Mouse (Mus musculus) heart, adult 9 months (tissue): ENCODE measurements around the gene Golt1a.
"Not testable (repeated sequence)": the region's sequence is repeated elsewhere in the genome, so short reads cannot be mapped to it uniquely, and the experiment has no call there.

ENCODE experiments used
- DNase-seq, 2 experiments: peaks; one replicate each; pipeline ENCODE4 v3.0.0; 2022; ENCODE audit warnings: low spot score in 2 of 2

The Golt1a gene

GRCm38 (mm10) chr1:133306842-133307241 is 2.8 kb upstream of the Golt1a start:
- peak; percentile 32 to 77 for DNase-seq

- DNase-seq: peak in 1 of 2 experiments; percentile 44
Measured at GRCm38 (mm10) chr1:133307318-133307717, 2.3 kb upstream of the Golt1a start.

GRCm38 (mm10) chr1:133311240-133311639 is 1.6 kb downstream of the Golt1a start:
- no peak for DNase-seq

GRCm38 (mm10) chr1:133311946-133312345 is 2.3 kb downstream of the Golt1a start:
- no peak for DNase-seq

GRCm38 (mm10) chr1:133314364-133314763 is 4.8 kb downstream of the Golt1a start:
- peak in 1 of 2 experiments; percentile 28 for DNase-seq

GRCm38 (mm10) chr1:133315775-133316174 is 6.2 kb downstream of the Golt1a start:
- no peak for DNase-seq

GRCm38 (mm10) chr1:133316577-133316976 is 7.0 kb downstream of the Golt1a start:
- no peak for DNase-seq

GRCm38 (mm10) chr1:133317149-133317548 is 7.5 kb downstream of the Golt1a start:
- no peak for DNase-seq

- no peak for DNase-seq
Measured at GRCm38 (mm10) chr1:133321267-133321925, 11.8 kb downstream of the Golt1a start, which contains the start of gene Kiss1. Gene Kiss1 (plus strand): TSS chr1:133321875.

- no peak for DNase-seq
Measured at GRCm38 (mm10) chr1:133323333-133323732, 13.7 kb downstream of the Golt1a start.

GRCm38 (mm10) chr1:133325951-133326350 is 16.4 kb downstream of the Golt1a start:
- DNase-seq: no peak

GRCm38 (mm10) chr1:133327094-133327493 is 17.5 kb downstream of the Golt1a start:
- DNase-seq: no peak

- no peak for DNase-seq
Measured at GRCm38 (mm10) chr1:133328299-133328795, 18.7 kb downstream of the Golt1a start.

- DNase-seq: no peak
Measured at GRCm38 (mm10) chr1:133328896-133329637, 19.5 kb downstream of the Golt1a start.

- DNase-seq: no peak
Measured at GRCm38 (mm10) chr1:133329638-133329964, 20.0 kb downstream of the Golt1a start.

- no peak for DNase-seq
Measured at GRCm38 (mm10) chr1:133331142-133331541, 21.5 kb downstream of the Golt1a start.

GRCm38 (mm10) chr1:133332656-133333430 is 23.2 kb downstream of the Golt1a start:
- no peak for DNase-seq

- DNase-seq: no peak
Measured at GRCm38 (mm10) chr1:133333937-133334336, 24.3 kb downstream of the Golt1a start.

- not testable (repeated sequence) for DNase-seq
Measured at GRCm38 (mm10) chr1:133340403-133340802, 30.8 kb downstream of the Golt1a start.

GRCm38 (mm10) chr1:133344357-133344756 is 34.8 kb downstream of the Golt1a start:
- no peak for DNase-seq

GRCm38 (mm10) chr1:133346531-133346930 is 36.9 kb downstream of the Golt1a start:
- no peak for DNase-seq

- DNase-seq: no peak
Measured at GRCm38 (mm10) chr1:133347226-133347625, 37.6 kb downstream of the Golt1a start.
